Mouse (Mus musculus) liver, embryonic 11.5 days (tissue): ENCODE measurements around the gene AC129217.1. TPM values are rescaled to one million over a fixed set of nuclear protein-coding genes. Genes with fewer than 3 reads are reported as not detected.
A peak's percentile ranks its signal among the peaks of the same experiment; 100 is the strongest.

ENCODE experiments used
- ATAC-seq: fragments of 200-750 bp; cut with Nextera tagmentation; replicated peaks from 2 replicates; pipeline ENCODE4 v1.8.0; 2017; ENCODE audit warnings: moderate number of reproducible peaks, mild to moderate bottlenecking, moderate TSS enrichment, moderate library complexity; ENCODE audit not compliant: low FRiP score
- DNase-seq: peaks from one replicate; pipeline ENCODE4 v3.0.0-alpha.2; 2017; ENCODE audit warnings: low spot score
- H3K27ac ChIP-seq: fragments of 300-500 bp; sonication (generic); 2 replicates; pipeline ENCODE4 v1.5.1; 2014; ENCODE audit warnings: mild to moderate bottlenecking, low read depth, low read length, control low read depth
- H3K27me3 ChIP-seq: fragments of 300-500 bp; sonication (generic); replicated peaks from 2 replicates; pipeline ENCODE4 v1.6.1; 2014; ENCODE audit warnings: low read length, mixed read lengths; ENCODE audit not compliant: control insufficient read depth, insufficient read depth
- H3K36me3 ChIP-seq: fragments of 300-500 bp; sonication (generic); 2 replicates; pipeline ENCODE4 v1.6.1; 2014; ENCODE audit warnings: mild to moderate bottlenecking, low read length, moderate library complexity, mixed read lengths; ENCODE audit not compliant: control insufficient read depth, insufficient read depth
- H3K4me1 ChIP-seq: fragments of 300-500 bp; sonication (generic); replicated peaks from 2 replicates; pipeline ENCODE4 v1.6.1; 2014; ENCODE audit warnings: low read length, mixed read lengths; ENCODE audit not compliant: control insufficient read depth, insufficient read depth
- H3K4me2 ChIP-seq: fragments of 300-500 bp; sonication (generic); 2 replicates; pipeline ENCODE4 v1.6.1; 2014; ENCODE audit warnings: mild to moderate bottlenecking, control low read depth, moderate library complexity
- H3K4me3 ChIP-seq: fragments of 300-500 bp; sonication (generic); 2 replicates; pipeline ENCODE4 v1.5.1; 2014; ENCODE audit warnings: low read depth, low read length, control low read depth
- H3K9ac ChIP-seq: fragments of 300-500 bp; sonication (generic); 2 replicates; pipeline ENCODE4 v1.6.1; 2014; ENCODE audit warnings: low read depth, low read length, control low read depth
- H3K9me3 ChIP-seq: fragments of 300-500 bp; sonication (generic); 2 replicates; pipeline ENCODE4 v1.6.1; 2016; ENCODE audit warnings: low read length, inconsistent platforms, mixed read lengths; ENCODE audit not compliant: control insufficient read depth
- WGBS: fragments of 180-500 bp; shearing (Covaris S2); extraction: QIAGEN DNeasy Blood & Tissue Kit; methylation state at CpG from one replicate; pipeline ENCODE4 v1.1.7; 2014; 5-methylcytosine and 5-hydroxymethylcytosine counted together
- polyA plus RNA-seq: library from polyadenylated mRNA; unstranded; fragments of >200 nt; fragmentation: Nextera tagmentation; extraction: Ambion mirVana; gene quantifications from 2 replicates; pipeline ENCODE4 v1.2.1, GENCODE M21; 2014

Gene AC129217.1
- 0.40 TPM in 1 of 2 replicates, not detected in the other for polyA plus RNA-seq

DNA sequence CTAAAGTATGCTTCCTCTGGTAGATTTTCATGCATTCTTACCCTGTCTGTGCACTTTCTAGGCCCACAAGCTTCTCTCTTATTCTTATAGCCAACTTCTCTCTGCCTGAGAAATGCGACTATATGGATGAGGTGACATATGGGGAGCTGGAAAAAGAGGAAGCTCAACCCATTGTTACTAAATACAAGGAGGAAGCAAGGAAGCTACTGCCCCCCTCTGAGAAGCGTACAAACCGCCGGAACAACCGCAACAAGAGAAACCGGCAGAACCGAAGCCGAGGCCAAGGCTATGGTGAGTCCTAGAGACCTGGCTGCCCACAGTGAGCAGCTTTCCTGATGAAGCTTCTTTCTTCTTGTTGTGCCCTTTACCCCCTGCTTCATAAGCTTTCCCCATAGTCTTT, at the start of gene AC129217.1:
Gene AC129217.1 (plus strand): TSS at position 114 of the 400 bp plus-strand sequence.
- H3K27me3 ChIP-seq: no peaks in the 10 kb centered on the region
- no peak within 1 kb of the TSS for H3K4me3 ChIP-seq
- H3K27ac ChIP-seq: no peak within 1 kb of the TSS
- no peak within 1 kb of the TSS for H3K9ac ChIP-seq
- no peaks in the 10 kb centered on the region for H3K9me3 ChIP-seq
- ATAC-seq (no peak), DNase-seq (no peak)
- 73% methylated on average over 8 of the region's 8 CpGs for WGBS
- H3K4me2 ChIP-seq: no peak within 1 kb of the TSS
- H3K4me1 ChIP-seq: no peaks in the 10 kb centered on the region
- peaks cover 88% of the 10 kb centered on the region for H3K36me3 ChIP-seq

- peak within 1 kb of the TSS; percentile 67 for H3K4me3 ChIP-seq
- ATAC-seq (peak; percentile 99), DNase-seq (peak; percentile 83)
- H3K27ac ChIP-seq: peak within 1 kb of the TSS; percentile 82
- peaks cover 3% of the 10 kb centered on the region; the same call in 1 of the 2 replicates for H3K4me1 ChIP-seq
- peaks cover 8% of the 10 kb centered on the region; the same call in 1 of the 2 replicates for H3K36me3 ChIP-seq
- H3K4me2 ChIP-seq: peak within 1 kb of the TSS; percentile 76
- H3K9me3 ChIP-seq: no peaks in the 10 kb centered on the region
- H3K9ac ChIP-seq: peak within 1 kb of the TSS; percentile 60
- 1% methylated on average over 32 of the region's 32 CpGs for WGBS
- H3K27me3 ChIP-seq: no peaks in the 10 kb centered on the region
Observed at GRCm38 (mm10) chr19:8786008-8786781, 43.4 kb upstream of the AC129217.1 start, which contains the start of gene Taf6l. Gene Taf6l (minus strand): TSS chr19:8786417.

DNA sequence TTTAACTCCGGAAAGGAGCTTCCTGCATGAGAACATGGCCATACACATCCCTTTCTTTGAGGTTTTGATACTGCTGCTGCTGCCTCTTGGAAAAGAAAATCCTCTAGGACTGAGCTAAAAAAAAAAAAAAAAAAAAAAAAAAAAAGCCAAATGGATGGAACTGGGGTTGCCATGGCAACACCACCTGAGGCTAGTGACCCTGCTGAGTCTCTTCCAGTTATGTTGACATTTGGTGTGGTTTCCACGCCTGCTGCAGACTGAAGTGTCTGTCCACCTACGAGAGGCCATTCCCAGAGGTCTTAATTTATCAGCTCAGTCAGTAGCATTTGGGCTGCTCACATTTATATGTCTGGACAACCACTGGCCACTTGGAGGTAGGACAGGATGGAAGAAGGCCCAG, 41.1 kb upstream of the AC129217.1 start:
- Histone ChIP-seq H3K36me3 (peaks cover 15% of the 10 kb centered on the region), H3K4me3 (no peak overlapping the region), H3K27ac (no peak overlapping the region), H3K4me1 (peaks cover 3% of the 10 kb centered on the region; the same call in 1 of the 2 replicates), H3K9ac (no peak overlapping the region), H3K27me3 (no peaks in the 10 kb centered on the region), H3K9me3 (no peaks in the 10 kb centered on the region; the same call in 1 of the 2 replicates), H3K4me2 (no peak overlapping the region)
- ATAC-seq: no peak
- WGBS: 41% methylated on average over 3 of the region's 3 CpGs
- DNase-seq: no peak

DNA sequence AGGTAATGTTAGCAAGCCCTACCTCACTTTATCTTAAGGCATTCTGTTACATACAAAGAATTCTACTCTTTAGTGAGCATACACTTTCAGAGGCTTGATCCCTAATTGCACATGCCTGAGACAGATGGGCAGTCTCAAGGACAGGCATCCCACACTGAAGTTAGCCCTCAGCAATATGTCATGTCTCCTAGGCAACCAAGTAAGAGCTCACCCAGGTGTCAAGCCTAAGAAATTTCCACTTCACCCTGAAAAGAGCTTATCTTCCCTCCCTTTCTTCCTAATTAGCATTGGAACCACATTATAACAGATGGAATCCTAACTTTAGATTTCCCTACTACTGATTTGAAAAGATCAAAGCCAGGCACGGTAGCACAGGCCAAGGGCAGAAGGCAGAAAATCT, 40.4 kb upstream of the AC129217.1 start:
- Histone ChIP-seq H3K4me1 (peaks cover 3% of the 10 kb centered on the region; the same call in 1 of the 2 replicates), H3K9ac (no peak overlapping the region), H3K4me3 (no peak overlapping the region), H3K36me3 (peaks cover 19% of the 10 kb centered on the region), H3K27ac (no peak overlapping the region), H3K9me3 (no peaks in the 10 kb centered on the region; the same call in 1 of the 2 replicates), H3K4me2 (no peak overlapping the region), H3K27me3 (no peaks in the 10 kb centered on the region)
- 64% methylated on average over 1 of the region's 1 CpGs for WGBS
- DNase-seq (no peak), ATAC-seq (no peak)

DNA sequence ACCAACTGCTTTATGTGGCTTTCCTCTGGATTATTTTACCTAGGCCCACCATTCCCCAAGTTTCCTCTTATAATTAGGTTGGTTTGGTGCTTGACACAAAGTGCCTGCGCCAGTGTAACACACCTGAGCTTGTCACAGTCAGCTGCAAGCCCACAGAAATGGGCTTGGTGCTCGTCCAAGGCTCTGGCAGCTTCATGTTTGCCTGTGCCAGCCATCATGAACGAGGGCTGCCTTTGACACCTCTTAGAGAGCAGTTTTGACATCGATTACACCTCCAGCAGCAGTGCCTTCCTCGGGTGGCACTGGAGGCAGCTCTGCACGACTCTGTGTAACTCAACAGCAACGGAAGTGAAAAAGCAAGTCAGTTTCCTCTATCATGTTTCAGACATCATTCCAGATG, 39.4 kb upstream of the AC129217.1 start:
- Histone ChIP-seq H3K27me3 (no peaks in the 10 kb centered on the region), H3K4me1 (0 out of 2 replicates have a peak, but pooled peaks cover 1% of the 10 kb centered on the region), H3K4me3 (no peak overlapping the region), H3K27ac (no peak overlapping the region), H3K4me2 (no peak overlapping the region), H3K9me3 (no peaks in the 10 kb centered on the region; the same call in 1 of the 2 replicates), H3K36me3 (peaks cover 26% of the 10 kb centered on the region), H3K9ac (no peak overlapping the region)
- DNase-seq (no peak), ATAC-seq (no peak)
- 77% methylated on average over 7 of the region's 7 CpGs for WGBS

DNA sequence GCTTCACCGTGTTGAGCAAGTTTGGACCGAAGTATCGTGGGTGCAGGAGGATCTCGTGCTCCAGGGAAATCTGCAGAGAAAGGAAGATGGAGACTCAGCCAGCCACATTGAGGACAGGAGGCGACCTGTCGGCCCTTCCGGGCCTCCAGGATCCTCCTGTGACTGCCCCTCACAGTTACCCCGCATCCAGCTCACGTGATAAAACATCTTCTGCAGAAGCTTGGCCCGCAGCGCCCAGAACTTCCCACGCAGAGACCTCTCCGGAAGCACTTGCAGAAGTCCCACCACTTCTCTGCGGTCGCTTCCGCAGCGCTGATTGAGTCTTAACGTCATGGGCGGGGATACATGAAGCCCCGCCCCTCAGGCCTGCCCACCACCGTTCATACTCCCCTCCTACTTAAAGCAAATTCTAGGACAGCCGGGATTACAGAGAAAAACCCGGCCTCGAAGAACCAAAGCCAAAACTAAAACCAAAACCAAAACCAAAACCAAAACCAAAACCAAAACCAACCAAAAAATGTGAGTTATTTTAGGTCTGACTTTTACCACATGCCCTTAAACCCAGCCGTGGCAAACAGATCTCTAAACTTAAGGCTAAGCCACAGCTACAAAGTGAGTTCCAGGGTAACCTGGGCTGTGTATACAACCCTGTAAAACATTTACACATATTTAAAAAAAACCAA, 31.2 kb upstream of the AC129217.1 start, which contains the start of gene Polr2g:
Gene Polr2g (minus strand): TSS at position 314 of the 683 bp plus-strand sequence.
- Histone ChIP-seq H3K27ac (peak within 1 kb of the TSS; percentile 66), H3K4me2 (peak within 1 kb of the TSS; percentile 75), H3K9ac (peak within 1 kb of the TSS; percentile 80), H3K36me3 (peaks cover 18% of the 10 kb centered on the region), H3K9me3 (no peaks in the 10 kb centered on the region), H3K27me3 (no peaks in the 10 kb centered on the region), H3K4me3 (peak within 1 kb of the TSS; percentile 80), H3K4me1 (peaks cover 10% of the 10 kb centered on the region)
- WGBS: 1% methylated on average over 25 of the region's 25 CpGs
- peak; percentile 84 for DNase-seq
- ATAC-seq: peak; percentile 71

- H3K4me3 ChIP-seq: peak overlapping the region; percentile 80; the same call in 1 of the 2 replicates
- DNase-seq (no peak), ATAC-seq (no peak)
- H3K9me3 ChIP-seq: no peaks in the 10 kb centered on the region
- peak overlapping the region; percentile 75 for H3K4me2 ChIP-seq
- H3K27me3 ChIP-seq: no peaks in the 10 kb centered on the region
- peaks cover 14% of the 10 kb centered on the region for H3K36me3 ChIP-seq
- H3K9ac ChIP-seq: no peak overlapping the region
- H3K27ac ChIP-seq: no peak overlapping the region
- H3K4me1 ChIP-seq: peaks cover 14% of the 10 kb centered on the region
Observed at GRCm38 (mm10) chr19:8798947-8799315, 30.6 kb upstream of the AC129217.1 start.

GRCm38 (mm10) chr19:8802130-8802821, 27.3 kb upstream of the AC129217.1 start, which contains the start of gene Zbtb3:
Gene Zbtb3 (plus strand): TSS chr19:8802555.
- H3K9ac ChIP-seq: peak within 1 kb of the TSS; percentile 59
- no peaks in the 10 kb centered on the region for H3K27me3 ChIP-seq
- H3K36me3 ChIP-seq: peaks cover 9% of the 10 kb centered on the region; the same call in 1 of the 2 replicates
- peak within 1 kb of the TSS; percentile 66 for H3K4me2 ChIP-seq
- WGBS: under 1% methylated on average over 30 of the region's 30 CpGs
- DNase-seq (peak; percentile 93), ATAC-seq (peak; percentile 94)
- peak within 1 kb of the TSS; percentile 56 for H3K27ac ChIP-seq
- no peaks in the 10 kb centered on the region for H3K9me3 ChIP-seq
- H3K4me3 ChIP-seq: peak within 1 kb of the TSS; percentile 59
- H3K4me1 ChIP-seq: peaks cover 18% of the 10 kb centered on the region
